Mouse (Mus musculus) urinary bladder, postnatal 10 days (tissue): ENCODE data around the gene Med26.

ENCODE experiments used
- DNase-seq: peaks from one replicate; pipeline ENCODE4 v3.0.0; 2022; ENCODE audit warnings: low spot score

Gene Med26

DNA sequence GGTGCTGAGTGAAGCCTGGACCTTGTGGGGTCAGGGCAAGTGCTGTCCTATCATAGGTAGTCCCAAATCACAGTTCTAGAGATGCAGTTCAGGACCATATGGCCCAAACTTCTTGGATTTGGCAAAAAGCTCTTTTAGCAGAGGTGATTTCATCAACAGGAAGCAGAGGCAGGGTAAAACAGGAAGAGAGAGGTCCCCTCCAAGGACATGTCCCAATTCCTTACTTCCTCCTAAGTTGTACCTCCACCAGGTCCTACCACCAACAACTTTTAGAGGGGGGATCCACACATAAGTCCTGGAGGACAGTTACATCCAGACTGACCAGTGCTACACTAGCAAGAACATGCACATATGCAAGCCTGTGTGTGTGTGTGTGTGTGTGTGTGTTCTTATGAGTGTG is 61.1 kb downstream of the Med26 start:
- no peak for DNase-seq

GRCm38 (mm10) chr8:72485456-72486199 is 62.4 kb downstream of the Med26 start:
- no peak for DNase-seq

- DNase-seq = peak; percentile 74
These were observed 73.1 kb downstream of the Med26 start, which contains the start of gene Cherp for GRCm38 (mm10) chr8:72474826-72475546. Gene Cherp, minus strand, starts transcription at chr8:72475226.

DNA sequence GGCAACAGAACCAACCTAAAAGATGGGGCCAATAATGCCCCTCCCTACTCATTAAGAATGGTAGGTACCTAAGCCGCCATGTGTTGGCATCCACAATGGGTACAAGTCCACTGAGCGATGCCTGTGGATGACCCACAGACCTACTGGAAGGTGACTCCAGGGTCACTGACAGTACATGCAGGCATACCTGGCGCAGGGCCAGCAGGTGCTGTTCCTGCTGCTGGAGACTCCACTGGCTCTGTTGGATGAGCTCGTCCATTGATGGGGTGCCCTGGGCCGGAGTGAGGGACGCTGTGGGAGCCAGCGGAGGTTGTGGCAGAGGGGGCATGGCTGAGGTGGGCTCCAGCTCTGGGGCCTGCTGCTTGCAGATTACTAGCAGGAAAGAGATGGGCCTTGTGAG is 77.4 kb downstream of the Med26 start:
- DNase-seq = no peak

DNA sequence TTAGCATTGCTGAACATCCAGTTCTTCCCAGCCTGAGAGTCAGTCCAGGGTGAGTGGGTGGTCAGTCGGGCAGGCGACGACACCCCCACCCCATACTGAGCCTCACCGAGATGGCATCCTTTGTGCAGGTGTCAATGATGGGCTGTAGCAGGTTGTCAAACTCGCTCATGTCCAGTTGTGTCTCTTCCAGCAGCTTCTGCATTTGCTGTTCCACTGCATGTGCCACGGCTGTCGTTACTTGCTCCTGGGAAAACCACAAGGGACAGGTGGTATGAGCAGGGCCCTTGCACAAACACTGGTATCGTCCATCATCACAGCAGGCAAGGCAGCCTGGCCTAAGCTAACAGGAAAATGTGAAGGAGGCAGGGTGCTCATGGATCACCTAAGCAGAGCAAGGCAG is 78.1 kb downstream of the Med26 start:
- DNase-seq = no peak

DNA sequence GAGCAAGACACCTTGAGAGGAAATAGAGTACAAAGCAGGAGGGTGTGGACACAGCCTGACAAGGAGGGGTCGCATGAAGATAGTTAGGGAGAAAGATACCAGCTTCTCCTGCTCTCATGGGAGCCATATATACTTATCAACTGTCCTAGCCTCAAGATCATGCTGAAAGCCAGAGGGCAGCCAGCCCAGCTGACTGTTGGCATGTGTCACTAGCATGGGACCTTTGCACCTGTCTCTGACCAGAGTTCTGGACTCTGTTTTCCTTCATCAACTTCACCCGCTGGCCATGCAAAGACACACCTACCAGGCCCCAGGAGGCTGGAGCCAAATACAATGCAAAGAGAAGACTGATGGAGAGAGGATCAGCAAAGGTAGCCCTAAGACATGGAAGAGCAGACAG is 78.8 kb downstream of the Med26 start:
- DNase-seq = no peak

DNA sequence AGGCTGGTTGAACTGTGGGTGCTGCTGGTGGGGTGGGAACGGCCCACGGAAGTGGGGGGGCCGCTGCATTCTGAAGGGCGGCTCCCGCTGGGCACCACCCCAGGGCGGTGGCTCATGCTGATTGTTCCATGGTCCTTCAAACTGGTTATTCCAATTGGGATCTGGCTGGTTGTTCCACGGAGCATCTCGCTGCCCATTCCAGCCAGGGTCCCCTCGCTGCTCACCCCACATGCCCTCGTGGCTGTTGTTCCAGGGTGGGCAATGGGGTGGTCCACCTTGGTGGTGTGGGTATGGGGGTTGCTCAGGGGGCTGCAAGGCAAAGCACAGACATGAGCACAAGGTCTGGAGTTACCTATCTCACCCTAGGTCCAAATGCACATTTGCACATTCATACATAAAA is 83.9 kb downstream of the Med26 start:
- no peak for DNase-seq

- DNase-seq = no peak
These were observed 88.1 kb downstream of the Med26 start for GRCm38 (mm10) chr8:72459881-72460533.

- no peak for DNase-seq
These were observed 89.6 kb downstream of the Med26 start for GRCm38 (mm10) chr8:72458457-72458856.

DNA sequence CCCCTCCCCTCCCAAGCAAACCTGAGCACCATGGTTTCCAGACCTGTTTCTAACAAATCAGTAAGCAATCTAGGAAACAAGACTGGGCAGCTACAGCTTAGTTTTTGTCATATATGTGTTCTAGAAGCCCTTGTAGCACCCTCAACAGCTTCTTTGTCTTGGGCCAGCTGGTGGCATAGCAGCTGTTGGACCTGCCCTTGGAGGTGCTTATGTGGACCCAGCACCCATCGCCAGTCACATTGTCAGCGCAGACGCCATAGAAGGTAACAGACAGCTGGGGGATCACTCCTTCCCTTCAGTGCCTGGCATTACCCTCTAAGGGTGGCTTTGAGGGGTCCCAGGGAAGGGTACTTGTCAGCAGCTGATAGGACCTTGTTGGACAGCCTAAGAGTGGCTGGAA is 90.3 kb downstream of the Med26 start:
- no peak for DNase-seq

DNA sequence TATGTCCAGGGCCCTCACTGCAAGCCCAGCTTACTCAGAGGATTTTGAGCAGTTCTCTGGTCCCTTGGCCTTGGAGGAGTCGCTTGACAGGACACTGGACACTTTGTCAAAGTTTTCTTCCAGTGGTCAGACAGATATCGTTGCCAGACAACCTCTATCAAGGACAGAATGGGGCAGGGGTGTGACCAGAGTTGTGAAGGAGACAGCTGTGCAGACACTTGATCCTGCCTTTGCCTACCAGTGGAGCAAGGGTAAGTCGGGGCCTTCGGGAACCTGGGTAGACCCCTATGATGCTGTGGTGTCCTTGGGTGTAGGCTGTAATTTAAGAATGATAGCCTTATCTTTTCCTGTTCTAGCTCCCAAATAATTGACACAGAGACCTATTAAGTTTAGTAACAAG is 92.8 kb downstream of the Med26 start:
- no peak for DNase-seq

DNA sequence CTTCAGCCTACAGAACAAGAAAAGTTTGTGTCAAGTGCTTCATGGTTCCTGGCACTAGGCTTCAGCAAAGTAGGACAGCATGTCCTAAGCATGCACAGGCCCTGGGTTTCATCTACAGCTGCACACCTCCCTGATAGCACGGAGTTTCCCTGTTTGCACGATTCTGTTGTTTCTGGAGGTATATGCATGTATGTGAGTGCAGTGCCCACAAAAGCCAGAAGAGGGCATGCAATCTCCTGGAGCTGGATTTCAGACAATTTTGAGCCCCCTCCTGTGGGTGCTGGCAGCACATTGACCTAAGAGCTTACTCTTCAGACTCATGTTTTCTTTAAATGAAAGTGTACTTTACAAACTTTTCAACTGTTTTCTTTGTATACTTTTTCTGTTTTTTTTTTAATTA is 94.2 kb downstream of the Med26 start:
- no peak for DNase-seq

DNA sequence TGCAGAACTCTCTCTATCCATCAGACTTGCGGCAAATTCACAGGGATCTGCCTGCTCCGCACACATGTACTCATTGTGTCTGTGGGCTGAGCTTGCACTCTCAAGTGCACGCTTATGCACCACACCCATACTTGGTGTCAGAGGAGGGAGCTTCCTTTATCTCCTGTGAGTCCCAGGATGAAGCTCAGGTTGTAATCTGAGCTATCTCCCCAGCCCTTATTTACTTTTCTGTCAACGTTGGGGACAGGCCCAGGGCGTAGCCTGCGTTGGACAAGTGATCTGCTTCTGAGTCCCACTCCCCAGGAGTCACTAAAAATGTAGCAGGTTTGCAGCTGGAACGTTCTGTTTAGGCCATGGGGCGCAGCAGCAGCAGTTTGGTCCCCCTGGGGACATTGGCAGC is 96.6 kb downstream of the Med26 start:
- DNase-seq = no peak

GRCm38 (mm10) chr8:72445071-72445470 is 103.0 kb downstream of the Med26 start:
- no peak for DNase-seq
